Mouse (Mus musculus) fibroblast of lung, adult 2 months (primary cell): ENCODE measurements at regions not wholly inside any gene's neighbourhood (a gene's known extent, or its start where the extent isn't known, plus 50 kb on each side); places are given as distances from the start of the nearest gene placed in this dataset.

Experiments used
- DNase-seq: peaks from one replicate; pipeline ENCODE4 v3.0.0-alpha.2; 2011; ENCODE audit warnings: low read depth

DNA sequence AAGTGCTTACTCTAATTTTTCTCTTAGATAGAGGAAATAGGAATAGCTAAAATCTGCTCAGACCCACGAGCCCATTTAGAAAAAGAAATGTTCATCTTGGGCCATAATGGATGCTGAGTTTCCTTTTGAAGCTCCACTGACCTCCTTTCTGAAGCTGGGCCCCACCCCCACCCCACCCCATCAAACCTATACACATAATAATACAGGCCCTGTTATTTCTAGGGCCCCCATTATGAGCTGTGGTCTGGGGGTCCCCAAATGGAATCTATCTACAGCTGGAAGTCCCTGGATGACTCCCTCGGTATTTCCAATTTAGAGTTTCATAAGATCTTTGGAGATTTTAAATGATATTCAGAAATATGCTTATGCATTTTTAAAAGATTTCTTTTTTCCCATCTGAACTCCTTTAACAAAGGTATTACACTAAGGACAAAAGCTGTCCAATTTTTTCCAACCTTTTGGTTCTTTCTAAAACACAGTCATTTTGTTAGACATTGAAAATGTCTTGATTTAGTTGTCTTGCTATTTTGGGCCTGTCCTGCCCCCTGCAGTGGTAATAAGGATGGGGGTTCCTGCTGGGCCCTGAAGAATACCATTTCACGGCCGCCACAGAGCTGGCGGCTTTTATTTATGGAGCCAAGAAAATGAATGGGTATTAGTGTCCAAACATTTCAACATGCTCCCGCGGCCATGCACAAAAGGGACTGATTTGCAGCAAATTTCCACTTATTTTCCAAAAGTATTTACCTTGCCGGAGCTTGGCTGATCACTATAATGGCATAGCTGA, 363.1 kb downstream of the Nr2f2 start:
- no peak for DNase-seq

GRCm38 (mm10) chr7:69998756-69999155, 367.8 kb downstream of the Nr2f2 start:
- no peak for DNase-seq

DNA sequence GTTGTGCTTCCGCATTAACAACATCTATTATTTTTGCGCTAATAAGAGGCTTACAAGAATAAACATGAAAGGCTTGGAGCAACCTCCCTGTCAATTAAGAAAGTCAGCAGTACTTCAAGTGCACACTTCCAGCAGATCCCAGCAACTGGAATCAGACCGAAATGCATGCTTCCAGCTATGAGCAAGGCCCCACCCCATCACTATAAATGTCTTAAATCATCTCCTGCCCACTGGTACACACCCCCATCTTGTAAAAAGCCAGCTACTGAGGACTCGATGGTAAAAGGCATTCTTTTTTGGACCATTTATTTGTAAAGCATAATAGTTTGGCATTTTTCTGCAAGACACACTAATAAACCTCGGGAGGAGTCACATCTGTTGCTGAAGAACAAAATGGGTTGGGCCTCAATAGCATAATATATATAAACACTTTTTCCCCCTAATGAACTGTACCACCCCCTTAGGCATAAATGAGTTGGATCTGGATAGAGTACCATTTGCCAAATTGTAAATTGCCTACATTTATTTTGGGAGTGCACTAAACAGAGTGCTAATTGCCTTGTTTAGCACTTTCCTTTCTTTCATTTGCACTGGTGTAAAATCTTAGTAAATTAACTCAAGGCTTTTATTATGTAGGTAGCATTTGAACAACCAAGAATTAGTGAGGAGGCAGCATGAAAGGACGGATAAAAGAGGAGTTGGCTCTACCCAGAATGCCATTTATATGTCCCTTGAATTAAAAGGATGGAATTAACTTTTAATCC, 371.8 kb downstream of the Nr2f2 start:
- DNase-seq = no peak

GRCm38 (mm10) chr7:69992383-69993327, 373.9 kb downstream of the Nr2f2 start:
- no peak for DNase-seq

DNA sequence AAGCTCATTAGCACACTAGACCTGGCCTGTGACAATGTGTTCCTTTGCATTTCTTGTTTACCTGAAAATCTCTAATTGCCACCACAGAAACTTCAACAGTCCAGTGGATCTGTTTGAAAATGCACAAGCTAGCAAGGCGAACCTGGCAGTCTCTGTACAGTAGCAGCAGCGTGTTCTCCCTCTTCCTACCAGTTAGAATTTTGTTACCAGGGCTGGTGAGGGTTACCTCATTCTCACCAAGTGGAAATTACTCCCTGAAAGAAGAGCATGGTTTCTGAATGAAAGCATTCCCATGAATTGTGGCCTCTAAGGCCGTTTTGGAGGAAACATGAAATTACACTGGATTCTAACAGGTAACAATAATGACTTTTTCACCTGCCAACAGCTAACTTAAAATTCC, 374.6 kb downstream of the Nr2f2 start:
- no peak for DNase-seq

GRCm38 (mm10) chr7:69988704-69989103, 377.8 kb downstream of the Nr2f2 start:
- no peak for DNase-seq

DNA sequence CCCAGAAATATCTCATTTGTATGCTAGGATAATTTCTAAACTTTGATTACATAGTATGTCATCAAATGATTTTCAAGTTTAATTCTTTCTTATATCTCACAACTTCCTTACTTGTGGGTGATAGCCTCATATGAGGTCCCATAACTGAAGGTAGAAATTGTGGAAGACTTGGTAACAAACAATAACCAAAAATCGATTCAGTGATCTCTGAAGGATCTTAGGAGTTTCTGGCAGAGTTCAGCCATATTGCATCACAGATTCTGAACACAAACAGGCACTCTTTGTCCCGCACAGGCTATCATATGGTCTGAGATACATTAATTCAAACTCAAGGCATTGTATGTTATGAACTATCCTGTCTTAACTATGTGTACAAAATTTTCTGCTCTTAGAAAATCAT, 385.2 kb downstream of the Nr2f2 start:
- no peak for DNase-seq

GRCm38 (mm10) chr7:69976369-69976768, 390.2 kb downstream of the Nr2f2 start:
- DNase-seq = no peak

GRCm38 (mm10) chr7:69964002-69964401, 402.5 kb downstream of the Nr2f2 start:
- DNase-seq = no peak

DNA sequence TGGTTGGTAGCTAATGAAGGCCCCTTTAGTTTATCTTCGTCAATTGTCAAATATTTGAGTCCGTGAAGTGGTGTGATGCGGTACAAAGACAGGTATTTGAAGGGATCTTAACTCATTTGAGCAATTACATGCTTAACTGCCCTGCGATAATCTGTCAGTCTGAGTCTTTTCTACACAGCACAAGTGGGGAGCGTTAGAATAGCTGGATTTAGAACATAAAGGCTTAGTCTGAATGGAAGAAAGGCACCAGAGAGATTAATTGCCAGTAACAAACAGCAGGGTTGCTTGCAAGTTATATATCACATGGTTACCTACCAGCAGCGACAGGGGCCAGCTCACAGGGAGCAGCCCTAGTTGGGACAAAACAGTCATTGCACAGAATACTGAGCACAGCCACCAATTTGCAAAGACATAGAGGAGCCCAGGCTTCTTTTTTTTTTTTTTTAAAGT, 416.3 kb downstream of the Nr2f2 start:
- DNase-seq = no peak

DNA sequence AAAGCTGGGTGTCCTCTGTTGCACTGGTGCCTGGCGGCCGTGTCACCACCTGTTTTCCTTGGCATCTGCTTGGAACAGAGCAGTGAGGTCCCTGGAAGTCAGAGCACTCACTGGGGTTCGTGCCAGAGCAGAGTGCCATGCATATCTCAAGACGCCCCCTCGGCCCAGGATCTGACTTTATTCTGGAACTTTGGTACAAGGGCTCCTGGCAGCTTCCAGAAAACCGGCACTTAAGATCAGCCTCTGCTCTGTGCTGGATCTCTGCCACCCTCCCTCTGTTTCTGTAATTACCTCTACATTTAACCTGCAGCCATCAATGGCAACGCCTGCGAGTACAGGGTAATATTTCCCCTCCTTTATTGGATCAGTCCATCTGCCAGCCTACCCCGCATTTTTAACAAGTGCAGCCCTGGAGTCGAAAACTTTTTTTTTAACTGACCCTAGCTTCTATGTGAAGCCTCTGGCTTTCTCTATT, 416.9 kb downstream of the Nr2f2 start:
- DNase-seq = peak; percentile 17

- no peak for DNase-seq
Measured at GRCm38 (mm10) chr7:69946396-69946795, 420.1 kb downstream of the Nr2f2 start.

- no peak for DNase-seq
Measured at GRCm38 (mm10) chr7:69941881-69942280, 424.7 kb downstream of the Nr2f2 start.

DNA sequence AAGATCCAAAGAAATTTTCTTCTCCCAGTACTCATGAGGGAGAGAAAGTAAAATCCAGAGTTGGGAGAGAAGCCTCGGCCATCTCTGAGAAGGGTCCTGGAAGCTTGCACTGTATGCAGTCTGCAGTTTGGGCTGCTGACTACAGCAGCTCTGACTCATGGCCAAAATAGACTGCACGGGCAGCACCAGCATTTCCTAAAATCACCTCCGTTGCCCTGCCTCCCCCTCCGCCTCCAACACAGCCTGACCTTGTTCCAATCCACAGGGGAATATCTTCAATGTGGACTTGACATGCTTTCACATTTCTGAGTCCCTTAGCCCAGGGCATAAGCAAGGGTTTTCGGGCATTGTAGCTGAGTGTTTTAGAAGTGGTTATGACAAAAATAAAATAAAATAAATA, 441.3 kb downstream of the Nr2f2 start:
- no peak for DNase-seq

DNA sequence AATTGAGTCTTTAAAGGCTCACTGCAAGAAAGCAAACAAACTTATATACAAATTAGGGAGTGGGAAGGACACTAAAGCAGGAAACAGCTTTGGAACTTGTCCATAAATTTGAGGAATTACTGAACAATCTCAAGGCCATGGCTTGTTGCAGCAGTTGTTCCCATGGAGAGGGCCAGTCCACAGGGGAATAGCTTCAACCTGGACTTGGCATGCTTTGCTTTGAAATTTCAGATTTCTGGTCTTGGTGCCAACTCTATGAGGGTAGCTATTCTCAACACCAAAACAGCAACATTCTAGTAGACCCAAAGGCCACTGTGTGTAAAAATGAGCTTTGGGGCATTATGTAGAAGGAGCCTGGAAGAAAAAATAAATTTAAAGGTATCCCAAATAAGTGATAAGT, 442.0 kb downstream of the Nr2f2 start:
- no peak for DNase-seq

GRCm38 (mm10) chr7:69911760-69912159, 454.8 kb downstream of the Nr2f2 start:
- DNase-seq = no peak

DNA sequence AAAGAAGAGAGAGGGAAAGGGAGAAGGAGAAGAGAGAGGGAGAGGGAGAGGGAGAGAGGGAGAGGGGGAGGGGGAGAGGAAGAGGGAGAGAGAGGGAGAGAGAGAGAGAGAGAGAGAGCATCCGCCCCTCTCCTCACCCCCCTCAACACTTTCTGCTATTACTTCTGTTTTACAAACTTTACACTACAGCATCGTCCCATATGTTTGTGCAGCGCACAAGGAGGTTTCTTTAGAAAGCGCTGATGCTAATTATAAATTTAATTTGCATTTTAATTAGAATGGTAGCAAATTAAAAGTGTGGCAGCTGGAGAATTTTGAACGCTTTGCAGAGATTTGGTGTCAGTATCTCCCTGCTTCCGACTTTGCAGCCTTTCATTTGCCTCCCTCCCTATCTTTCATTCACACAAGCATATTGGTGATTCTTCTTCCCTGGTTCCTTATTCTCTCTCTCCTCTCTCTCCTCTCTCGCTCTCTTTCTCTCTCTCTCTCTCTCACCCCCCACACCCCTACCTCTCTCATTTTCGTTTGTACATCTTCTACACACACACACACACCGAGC, 476.0 kb downstream of the Nr2f2 start:
- DNase-seq = no peak

GRCm38 (mm10) chr7:69888251-69888650, 478.3 kb downstream of the Nr2f2 start:
- DNase-seq = no peak

GRCm38 (mm10) chr7:69877031-69877430, 489.5 kb downstream of the Nr2f2 start:
- DNase-seq = no peak

DNA sequence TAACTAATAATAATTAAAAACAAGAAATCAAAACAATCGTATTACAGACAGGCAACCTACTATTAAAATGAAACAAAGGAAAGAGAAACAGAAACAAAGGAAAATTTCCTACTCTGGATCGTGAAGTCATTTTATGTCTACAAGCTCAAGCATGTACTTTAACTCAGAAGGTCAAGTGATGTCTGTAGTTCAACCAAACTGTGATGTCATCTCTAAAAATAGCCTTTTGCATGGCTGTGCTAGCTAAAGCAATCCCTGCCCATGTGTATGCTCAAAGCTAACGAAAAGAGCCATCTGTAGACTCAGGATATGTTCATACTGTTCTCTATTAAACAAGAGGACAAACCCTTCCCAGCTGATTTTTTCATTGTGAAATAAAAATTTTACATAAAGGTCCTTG, 500.7 kb downstream of the Nr2f2 start:
- DNase-seq = no peak

DNA sequence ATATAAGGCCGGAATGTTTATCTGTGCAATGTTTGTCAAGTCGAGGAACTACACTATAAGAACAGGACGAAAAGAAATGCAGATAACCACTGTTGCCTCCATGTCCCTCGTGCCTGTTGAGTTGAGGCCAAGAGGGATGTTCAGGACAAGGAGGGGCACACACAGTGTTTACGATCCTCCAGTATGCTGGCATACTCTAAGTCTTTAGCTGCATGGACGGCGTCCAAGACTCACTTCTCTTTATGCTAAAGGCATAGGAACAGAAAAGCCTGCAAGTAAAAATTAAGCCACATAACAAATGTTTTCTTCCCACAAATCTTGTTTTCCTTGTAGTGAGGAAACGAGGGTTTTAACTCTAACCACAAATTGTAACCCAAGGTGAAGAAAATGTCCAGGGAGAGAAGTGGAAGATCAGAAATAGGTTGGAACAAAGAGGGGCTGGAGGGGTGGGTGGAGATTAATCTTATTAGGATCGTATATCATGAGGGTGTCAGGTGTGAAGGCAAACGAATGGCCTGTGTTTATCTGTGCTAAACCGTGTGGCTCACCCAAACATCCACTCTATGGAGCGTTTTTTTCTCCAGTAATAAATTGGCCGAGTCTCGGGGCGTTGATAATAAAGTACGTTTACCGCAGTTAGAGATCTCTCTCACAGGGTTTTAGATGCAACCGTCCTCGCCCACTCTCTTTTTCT, 521.8 kb downstream of the Nr2f2 start:
- DNase-seq = no peak
